Comparison of ENCODE assay signal across 9 mouse cellular contexts in genomic region chr8:70409019-70409418, GRCm38 (mm10). TPM values are rescaled to one million over a fixed set of nuclear protein-coding genes. Genes with fewer than 3 reads are reported as not detected.
A peak's percentile ranks its signal among the peaks of the same experiment; 100 is the strongest.
DNase-seq lines count a peak whose midpoint lies in the region; ATAC-seq and TF ChIP-seq lines count a peak whose summit lies in the region.
"Had no signal": no experiment of that assay in that cellular context is flagged by ENCODE, and none has a peak within 500 bp of the region (broad histone marks: within the 10 kb centered on the region; RNA-seq: fewer than 3 reads in every experiment).

No protein-coding gene starts in this region.

- no peak for ATAC-seq in forebrain, postnatal 0 days
- ATAC-seq in lung, embryonic 15.5 days (ENCODE audit: borderline replicate concordance, extremely low read depth, low FRiP score, low TSS enrichment): no peak
- no peak for ATAC-seq in limb, embryonic 13.5 days (ENCODE audit: low FRiP score, low read depth)

- H3K27ac ChIP-seq in forebrain, embryonic 10.5 days: peak overlapping the region; percentile 41
- no peak overlapping the region; the same call in 1 of the 2 replicates for H3K27ac ChIP-seq in forebrain, postnatal 0 days (ENCODE audit: low read depth, low read length)
- peak overlapping the region; percentile 84 for H3K27ac ChIP-seq in lung, embryonic 15.5 days
- peak overlapping the region; percentile 83 for H3K27ac ChIP-seq in limb, embryonic 13.5 days
- peak overlapping the region; percentile 5 for H3K27ac ChIP-seq in small intestine, adult 2 months (ENCODE audit: insufficient read depth, low read depth, low read length)
- H3K27ac ChIP-seq: liver, embryonic 13.5 days had no signal

- peaks cover 16% of the 10 kb centered on the region for H3K36me3 ChIP-seq in forebrain, embryonic 10.5 days (replicated peaks)
- peaks cover 6% of the 10 kb centered on the region for H3K36me3 ChIP-seq in forebrain, postnatal 0 days (ENCODE audit: insufficient read depth)
- H3K36me3 ChIP-seq in lung, embryonic 15.5 days: no peaks in the 10 kb centered on the region
- peaks cover 12% of the 10 kb centered on the region for H3K36me3 ChIP-seq in limb, embryonic 13.5 days
- H3K36me3 ChIP-seq in small intestine, adult 2 months (ENCODE audit: control insufficient read depth, insufficient read depth, low read length): no peaks in the 10 kb centered on the region; the same call in 1 of the 2 replicates

- no peak overlapping the region for H3K4me3 ChIP-seq in forebrain, embryonic 10.5 days
- H3K4me3 ChIP-seq in forebrain, postnatal 0 days (ENCODE audit: low read depth, low read length): no peak overlapping the region
- no peak overlapping the region for H3K4me3 ChIP-seq in lung, embryonic 15.5 days
- H3K4me3 ChIP-seq in limb, embryonic 13.5 days: no peak overlapping the region
- H3K4me3 ChIP-seq in small intestine, adult 2 months (ENCODE audit: low read depth, low read length): no peak overlapping the region
- H3K4me3 ChIP-seq: liver, embryonic 13.5 days had no signal

- TF ChIP-seq CTCF in forebrain, postnatal 0 days (IDR thresholded peaks at IDR 0.05; ENCODE audit: low read depth): no peak
- no peak for TF ChIP-seq CTCF in small intestine, adult 2 months (IDR thresholded peaks at IDR 0.05; ENCODE audit: extremely low read depth, insufficient read length, insufficient replicate concordance, low read depth, low read length)

- H3K4me1 ChIP-seq in forebrain, embryonic 10.5 days: peaks cover 51% of the 10 kb centered on the region
- 0 out of 2 replicates have a peak, but pooled peaks cover 2% of the 10 kb centered on the region for H3K4me1 ChIP-seq in forebrain, postnatal 0 days (ENCODE audit: insufficient read depth)
- H3K4me1 ChIP-seq in lung, embryonic 15.5 days: peaks cover 53% of the 10 kb centered on the region
- H3K4me1 ChIP-seq in limb, embryonic 13.5 days: peaks cover 62% of the 10 kb centered on the region
- peaks cover 27% of the 10 kb centered on the region for H3K4me1 ChIP-seq in small intestine, adult 2 months (ENCODE audit: control insufficient read depth, insufficient read depth, insufficient read length, low read length)

- WGBS in forebrain, embryonic 10.5 days: 85% methylated on average over 10 of the region's 10 CpGs
- WGBS in forebrain, postnatal 0 days: 79% methylated on average over 10 of the region's 10 CpGs
- WGBS in lung, embryonic 15.5 days: 63% methylated on average over 10 of the region's 10 CpGs
- WGBS in limb, embryonic 13.5 days: 77% methylated on average over 10 of the region's 10 CpGs
- 36% methylated on average over 10 of the region's 10 CpGs for WGBS in small intestine, adult 2 months

- H3K4me2 ChIP-seq in forebrain, postnatal 0 days (ENCODE audit: low read depth): no peak overlapping the region
- H3K4me2 ChIP-seq in lung, embryonic 15.5 days: no peak overlapping the region
- H3K4me2 ChIP-seq in limb, embryonic 13.5 days (replicated peaks): peak overlapping the region; percentile 21; the same call in 1 of the 2 replicates
- H3K4me2 ChIP-seq: liver, embryonic 13.5 days had no signal

- H3K9me3 ChIP-seq in forebrain, embryonic 10.5 days: no peaks in the 10 kb centered on the region
- no peaks in the 10 kb centered on the region for H3K9me3 ChIP-seq in forebrain, postnatal 0 days (ENCODE audit: low read length)
- H3K9me3 ChIP-seq in lung, embryonic 15.5 days: no peaks in the 10 kb centered on the region
- H3K9me3 ChIP-seq in limb, embryonic 13.5 days: 0 out of 2 replicates have a peak, but pooled peaks cover 4% of the 10 kb centered on the region
- H3K9me3 ChIP-seq: liver, embryonic 13.5 days had no signal

- TF ChIP-seq POLR2A in small intestine, adult 2 months (IDR thresholded peaks at IDR 0.05; ENCODE audit: low read depth, low read length): no peak

- H3K27me3 ChIP-seq in forebrain, embryonic 10.5 days (ENCODE audit: poor library complexity, severe bottlenecking): no peaks in the 10 kb centered on the region
- H3K27me3 ChIP-seq in forebrain, postnatal 0 days (ENCODE audit: insufficient read depth, low read length): no peaks in the 10 kb centered on the region
- no peaks in the 10 kb centered on the region for H3K27me3 ChIP-seq in lung, embryonic 15.5 days
- H3K27me3 ChIP-seq in limb, embryonic 13.5 days: no peaks in the 10 kb centered on the region
- H3K27me3 ChIP-seq in small intestine, adult 2 months (ENCODE audit: control insufficient read depth, insufficient read depth, low read length): no peaks in the 10 kb centered on the region
- H3K27me3 ChIP-seq: liver, embryonic 13.5 days had no signal

- H3K9ac ChIP-seq in forebrain, postnatal 0 days: no peak overlapping the region
- no peak overlapping the region for H3K9ac ChIP-seq in lung, embryonic 15.5 days
- H3K9ac ChIP-seq in limb, embryonic 13.5 days: no peak overlapping the region
- H3K9ac ChIP-seq: liver, embryonic 13.5 days had no signal

- DNase-seq in forebrain, embryonic 10.5 days (ENCODE audit: extremely low spot score, low spot score): no peak
- no peak for DNase-seq in forebrain, postnatal 0 days
- DNase-seq in lung, postnatal 4 days: no peak
- DNase-seq in adrenal gland, postnatal 25 days: no peak
- no peak for DNase-seq in cerebellum, postnatal 36 days
- DNase-seq: liver, embryonic 13.5 days had no signal

RNA-seq across cellular contexts. Expression of gene Crtc1, which starts 30.4 kb away (rescaled TPM):
- polyA plus RNA-seq in forebrain, embryonic 10.5 days (2016; fragmentation: Nextera tagmentation; extraction: Ambion mirVana): 14.8 and 16.4 TPM in 2 replicates
- total RNA-seq in forebrain, postnatal 0 days (2014; rRNA removed): 41.2 and 51.7 TPM in 2 replicates
- polyA plus RNA-seq in forebrain, postnatal 0 days (2015; fragmentation: Nextera tagmentation; extraction: Ambion mirVana): 43.8 and 52.9 TPM in 2 replicates
- polyA plus RNA-seq in lung, embryonic 15.5 days (2015; fragmentation: Nextera tagmentation; extraction: Ambion mirVana): 14.2 and 17.6 TPM in 2 replicates
- 26.7 and 29.9 TPM in 2 replicates for polyA plus RNA-seq in limb, embryonic 13.5 days (2015; fragmentation: Nextera tagmentation; extraction: Ambion mirVana)
- polyA plus RNA-seq in small intestine, adult 2 months (2012; rRNA removed): 9.4 and 15.1 TPM in 2 replicates
- 23.9 and 28.8 TPM in 2 replicates for total RNA-seq in adrenal gland, postnatal 25 days (2021)

RNA-seq across cellular contexts. Expression of gene Comp, which starts 35.7 kb away (rescaled TPM):
- polyA plus RNA-seq in forebrain, embryonic 10.5 days (2016; fragmentation: Nextera tagmentation; extraction: Ambion mirVana): 0.19 and 0.38 TPM in 2 replicates
- total RNA-seq in forebrain, postnatal 0 days (2014; rRNA removed): 0.81 TPM in 1 of 2 replicates, not detected in the other
- polyA plus RNA-seq in forebrain, postnatal 0 days (2015; fragmentation: Nextera tagmentation; extraction: Ambion mirVana): 0.05 and 0.29 TPM in 2 replicates
- polyA plus RNA-seq in lung, embryonic 15.5 days (2015; fragmentation: Nextera tagmentation; extraction: Ambion mirVana): 0.46 and 0.70 TPM in 2 replicates
- 26.4 and 40.8 TPM in 2 replicates for polyA plus RNA-seq in limb, embryonic 13.5 days (2015; fragmentation: Nextera tagmentation; extraction: Ambion mirVana)
- polyA plus RNA-seq in small intestine, adult 2 months (2012; rRNA removed): 0.13 and 1.2 TPM in 2 replicates
- total RNA-seq in adrenal gland, postnatal 25 days (2021): 0.27 TPM in 1 of 2 replicates, not detected in the other

RNA-seq across cellular contexts. Expression of gene Upf1, which starts 55.9 kb away (rescaled TPM):
- polyA plus RNA-seq in forebrain, embryonic 10.5 days (2016; fragmentation: Nextera tagmentation; extraction: Ambion mirVana): 14.5 and 16.3 TPM in 2 replicates
- total RNA-seq in forebrain, postnatal 0 days (2014; rRNA removed): 28.1 and 38.7 TPM in 2 replicates
- 7.1 and 9.0 TPM in 2 replicates for polyA plus RNA-seq in forebrain, postnatal 0 days (2015; fragmentation: Nextera tagmentation; extraction: Ambion mirVana)
- 17.3 and 19.6 TPM in 2 replicates for polyA plus RNA-seq in lung, embryonic 15.5 days (2015; fragmentation: Nextera tagmentation; extraction: Ambion mirVana)
- 18.7 and 19.5 TPM in 2 replicates for polyA plus RNA-seq in limb, embryonic 13.5 days (2015; fragmentation: Nextera tagmentation; extraction: Ambion mirVana)
- 29.1 and 43.8 TPM in 2 replicates for polyA plus RNA-seq in small intestine, adult 2 months (2012; rRNA removed)
- total RNA-seq in adrenal gland, postnatal 25 days (2021): 71.3 and 76.9 TPM in 2 replicates

Comparison
In these comparisons a context has a peak if more than half of its experiments do, and no peak if none do; other contexts are left out.
1. RNA of gene Comp, which starts 35.7 kb away (polyA plus RNA-seq): 26.4 to 40.8 TPM in limb, embryonic 13.5 days; 0.13 to 1.2 TPM in small intestine, adult 2 months, 0.46 to 0.70 TPM in lung, embryonic 15.5 days, 0.05 to 0.29 TPM in forebrain, postnatal 0 days and 0.19 to 0.38 TPM in forebrain, embryonic 10.5 days; every median in the first group is over 10 times any median in the second.